Mouse (Mus musculus): Measurements from ENCODE around the gene E130308A19Rik.

E130308A19Rik gene

GRCm38 (mm10) chr4:59739321-59739720, 113.3 kb downstream of the E130308A19Rik start:
- DNase-seq, result peak; percentile 26

GRCm38 (mm10) chr4:59739882-59740281, 113.9 kb downstream of the E130308A19Rik start:
- no peak for DNase-seq

DNA sequence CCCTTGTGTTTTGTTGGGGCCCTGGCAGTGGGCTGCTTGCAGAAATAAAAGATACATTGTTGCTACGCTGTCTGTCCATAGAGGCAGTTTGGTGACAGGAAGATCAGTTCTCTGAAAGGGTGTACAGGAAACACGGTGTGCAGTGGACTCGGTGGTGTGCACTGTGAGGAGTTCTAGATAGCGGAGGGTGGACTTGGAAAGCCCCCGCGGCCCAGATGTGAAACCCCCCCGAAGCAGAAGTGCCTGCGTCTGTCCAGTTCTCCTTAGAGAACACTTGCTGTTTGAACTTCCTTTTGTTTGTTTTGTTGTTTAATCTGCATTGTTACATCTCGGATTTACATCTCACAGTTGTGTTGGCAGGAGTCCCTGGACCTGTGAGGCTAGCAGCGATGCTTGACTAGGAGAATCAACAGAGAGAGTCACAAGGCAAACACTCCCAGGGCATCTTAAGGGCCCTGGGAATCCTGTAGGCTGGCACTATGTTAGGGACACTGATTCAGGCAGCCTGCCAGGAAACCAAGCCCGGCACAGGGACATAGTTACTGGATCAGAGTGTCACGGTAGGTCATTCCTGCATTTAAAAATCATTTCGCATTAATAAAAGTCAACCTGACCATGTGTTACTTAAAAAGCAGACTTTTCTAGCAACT, 127.6 kb downstream of the E130308A19Rik start:
- no peak for DNase-seq

GRCm38 (mm10) chr4:59756332-59757082, 130.5 kb downstream of the E130308A19Rik start:
- DNase-seq, result no peak

GRCm38 (mm10) chr4:59757452-59758435, 131.7 kb downstream of the E130308A19Rik start:
- no peak for DNase-seq

GRCm38 (mm10) chr4:59760016-59760415, 134.0 kb downstream of the E130308A19Rik start:
- DNase-seq, result no peak

- DNase-seq, result peak; percentile 12
Measured at GRCm38 (mm10) chr4:59760636-59761364, 134.8 kb downstream of the E130308A19Rik start.

DNA sequence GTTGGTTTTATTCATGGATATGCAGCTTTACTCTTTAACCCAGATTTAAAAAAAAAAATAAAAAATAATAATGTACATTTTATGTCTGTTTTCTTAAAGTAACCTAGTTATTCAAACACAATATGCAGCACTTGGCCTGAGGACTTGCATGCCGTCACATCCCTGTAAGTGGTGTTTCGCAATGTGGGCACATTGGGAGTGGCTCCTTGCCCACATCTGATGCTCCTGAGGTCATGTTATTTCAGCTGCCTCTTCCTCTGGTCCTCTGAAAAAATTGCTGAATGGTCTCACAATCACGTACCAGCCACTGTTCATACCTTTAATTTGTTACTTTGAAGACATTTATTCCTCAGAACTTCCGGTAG, 135.3 kb downstream of the E130308A19Rik start:
- DNase-seq, result no peak

DNA sequence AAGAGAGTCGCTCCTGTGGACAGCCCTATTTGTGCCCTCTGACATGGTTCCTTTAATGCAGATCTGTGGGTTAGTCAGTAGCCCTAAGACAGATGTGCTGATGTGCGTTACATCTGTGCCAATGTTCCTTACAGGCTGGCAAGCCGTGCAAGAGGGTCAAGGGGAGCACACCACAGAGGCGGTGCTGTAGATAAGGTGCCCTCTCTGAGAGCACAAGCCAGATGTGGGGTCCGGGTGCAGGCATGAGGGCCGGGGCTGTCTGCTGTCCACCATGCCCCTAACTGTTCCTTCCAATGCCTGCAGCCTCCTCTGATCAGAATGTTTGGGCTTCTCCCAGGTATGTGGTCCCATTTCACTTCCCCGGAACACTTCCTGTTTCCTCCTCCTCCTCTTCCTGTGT, 138.9 kb downstream of the E130308A19Rik start:
- no peak for DNase-seq

DNA sequence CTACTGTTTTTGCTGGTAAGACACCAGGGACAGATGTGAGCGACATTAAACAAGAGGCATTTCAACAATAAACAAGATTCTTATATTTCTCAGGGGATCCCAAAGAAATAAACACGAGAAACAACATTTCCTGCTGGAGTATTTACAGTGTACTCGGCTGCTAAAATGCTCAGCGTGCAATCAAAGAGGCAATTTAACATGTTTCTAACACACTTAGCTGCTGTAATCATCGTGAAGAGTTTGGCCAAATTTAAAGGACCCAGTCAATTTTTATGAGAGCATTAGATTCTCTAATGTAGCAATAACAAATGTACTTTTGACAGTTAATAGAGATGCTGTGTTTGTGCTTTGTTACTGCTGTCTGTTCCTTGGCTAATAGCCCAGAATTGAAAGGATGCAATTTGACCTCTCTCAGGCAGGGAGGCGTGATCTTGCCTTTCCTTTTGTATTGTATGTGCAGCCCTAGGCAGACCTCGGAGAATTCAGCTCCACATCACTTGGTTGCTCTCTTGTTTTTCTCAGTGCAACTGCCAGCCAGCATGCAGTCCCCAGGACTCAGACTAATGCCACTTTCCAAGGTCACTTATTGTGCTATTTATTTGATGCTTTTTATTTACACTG, 139.5 kb downstream of the E130308A19Rik start:
- no peak for DNase-seq

GRCm38 (mm10) chr4:59767717-59768116, 141.7 kb downstream of the E130308A19Rik start:
- no peak for DNase-seq

- DNase-seq, result no peak
Measured at GRCm38 (mm10) chr4:59772171-59772879, 146.3 kb downstream of the E130308A19Rik start.

DNA sequence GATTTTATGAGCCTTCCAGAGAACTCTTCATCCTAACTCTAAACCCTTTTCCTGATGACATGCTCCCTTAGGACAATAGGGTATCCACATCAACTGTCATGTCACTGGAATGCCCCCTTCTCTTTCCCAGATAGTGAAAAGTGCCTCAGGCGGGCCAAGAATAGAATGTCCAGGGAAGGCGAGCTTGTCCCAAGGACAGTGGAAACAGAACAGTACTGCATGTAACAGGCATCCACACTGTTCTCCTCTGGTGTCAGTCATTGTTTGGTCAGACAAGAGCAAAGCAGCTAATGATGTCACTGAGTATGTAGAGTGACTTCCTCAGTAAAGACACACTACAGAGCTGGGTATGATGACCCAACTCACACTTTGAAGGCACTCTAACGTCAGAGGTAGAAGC, 151.8 kb downstream of the E130308A19Rik start:
- no peak for DNase-seq

GRCm38 (mm10) chr4:59780568-59780967, 154.6 kb downstream of the E130308A19Rik start:
- DNase-seq, result no peak

DNA sequence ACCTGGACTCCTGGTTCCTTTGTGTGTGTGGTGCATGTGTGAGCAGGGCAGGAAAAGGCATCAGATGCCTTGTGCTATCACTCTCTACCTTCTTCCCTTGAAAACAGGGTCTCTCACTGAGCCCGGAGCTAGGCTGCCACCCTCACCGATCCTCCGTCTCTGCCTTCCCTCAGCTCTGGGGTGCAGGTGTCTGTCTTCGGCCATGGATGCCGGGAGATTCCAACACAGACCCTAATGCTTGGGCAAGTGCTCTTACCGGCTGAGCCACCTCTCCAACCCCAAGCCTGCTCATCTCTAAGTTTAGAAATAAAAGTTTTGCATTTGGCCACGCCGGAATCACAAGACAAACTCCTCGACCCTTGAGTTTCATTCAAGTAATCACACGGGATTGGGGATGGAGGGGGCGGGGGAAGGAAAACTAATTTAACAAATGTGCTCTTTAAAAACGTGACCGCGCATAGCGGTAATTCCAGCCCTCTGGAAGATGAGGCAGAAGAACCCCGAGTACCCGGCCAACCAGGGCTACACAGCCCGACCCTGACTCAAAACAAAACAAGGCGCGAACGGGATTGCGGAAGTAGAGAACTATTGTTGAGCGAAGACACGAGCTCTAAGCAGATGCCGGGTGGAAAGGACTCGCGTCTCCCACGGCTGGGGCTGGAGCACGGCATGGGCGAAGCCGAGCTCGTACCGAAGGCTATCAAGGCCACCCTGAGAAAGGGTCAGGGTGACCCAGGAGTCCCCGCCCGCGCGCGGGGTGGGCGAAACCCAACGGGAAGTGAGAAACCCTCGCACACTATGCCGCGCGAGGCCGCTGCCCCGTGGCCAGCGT, 157.1 kb downstream of the E130308A19Rik start:
- DNase-seq, result peak; percentile 36

DNA sequence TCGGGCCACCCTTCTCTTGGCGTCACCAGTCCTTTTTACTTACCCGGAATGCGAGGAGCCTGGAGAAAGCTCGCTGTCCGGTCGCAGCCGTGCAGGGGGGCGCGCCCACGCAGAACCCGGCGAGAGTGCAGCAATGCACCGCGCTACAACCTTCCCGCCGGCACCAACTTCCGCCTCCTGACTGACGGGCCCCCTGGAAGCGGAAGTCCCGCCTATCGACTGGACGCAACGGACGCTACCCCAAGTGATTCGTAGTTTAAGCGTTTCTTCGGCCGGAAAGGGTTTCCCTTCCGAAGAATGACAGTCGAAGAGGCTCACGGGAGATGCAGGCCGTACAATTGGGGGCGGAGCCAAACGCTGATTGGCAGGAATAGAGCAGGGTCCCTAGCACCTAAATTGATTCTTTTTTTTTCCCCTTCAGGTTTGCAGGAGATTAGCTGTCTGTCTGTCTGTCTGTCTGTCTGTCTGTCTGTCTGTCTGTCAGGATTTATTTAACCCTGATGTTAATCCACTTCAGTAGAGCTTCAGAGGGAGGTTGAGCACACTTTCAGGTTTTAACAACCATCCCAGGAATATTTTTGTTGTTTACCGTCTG, 157.8 kb downstream of the E130308A19Rik start:
- DNase-seq, result peak; percentile 95

DNA sequence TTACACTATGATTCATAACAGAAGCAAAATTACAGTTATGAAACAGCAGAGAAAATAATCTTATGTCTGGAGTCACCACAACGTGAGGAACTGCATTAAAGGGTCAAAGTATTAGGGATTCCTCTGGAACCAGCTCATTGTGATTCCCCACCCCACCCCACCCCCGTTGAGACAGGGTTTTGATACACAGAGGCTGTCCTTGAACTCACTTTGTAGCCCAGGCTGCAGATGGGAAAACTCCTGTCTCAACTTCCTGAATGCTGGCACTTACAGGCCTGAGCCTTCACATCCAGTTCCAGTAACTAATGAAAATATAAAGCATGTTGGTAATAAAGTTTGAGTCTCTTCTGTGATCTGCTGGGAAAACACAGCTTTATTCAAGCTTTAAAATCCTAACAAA, 159.4 kb downstream of the E130308A19Rik start:
- no peak for DNase-seq

GRCm38 (mm10) chr4:59786661-59787060, 160.7 kb downstream of the E130308A19Rik start:
- DNase-seq, result peak; percentile 80

DNA sequence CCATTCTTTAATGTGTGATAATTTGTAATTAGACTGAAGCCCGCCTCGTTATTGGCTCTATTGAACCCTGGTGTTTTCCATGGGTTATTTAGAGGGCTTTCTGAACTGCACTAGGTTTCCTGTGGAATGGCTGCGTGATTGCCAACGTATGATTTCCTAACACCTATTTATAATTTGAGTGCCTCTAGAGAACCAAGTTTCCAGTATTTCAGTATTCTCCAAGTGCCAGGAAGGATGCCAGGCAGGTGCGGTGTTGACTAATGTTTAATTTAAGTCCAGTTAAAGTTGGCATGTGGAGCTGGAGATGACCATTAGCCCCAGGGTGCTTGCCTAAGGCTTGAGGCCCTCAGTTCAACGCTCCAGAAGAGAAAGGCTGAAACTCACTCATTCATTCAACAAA, 161.1 kb downstream of the E130308A19Rik start:
- DNase-seq, result no peak

DNA sequence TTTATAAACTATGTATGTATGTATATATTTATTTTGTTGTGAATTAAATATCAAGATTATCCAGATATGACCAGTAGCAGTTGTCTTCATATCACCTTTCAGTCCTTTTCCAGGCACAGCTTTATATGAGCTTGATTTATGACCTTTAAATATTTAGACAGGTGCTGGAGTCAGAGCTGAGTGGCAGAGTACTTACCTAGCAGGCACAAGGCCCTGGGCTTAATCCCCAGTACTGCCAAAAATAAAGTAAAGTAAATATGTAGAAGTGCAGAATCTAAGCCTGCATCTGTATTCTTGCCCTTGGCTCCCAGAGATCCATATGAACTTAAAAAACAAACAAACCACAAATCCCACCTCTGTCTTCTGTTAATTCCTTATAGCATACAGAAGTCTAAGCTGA, 163.0 kb downstream of the E130308A19Rik start:
- DNase-seq, result no peak
